In genomic region chr17:66362287-66363016, GRCm38 (mm10) we compare ENCODE assay signal across 16 mouse cellular contexts.
DNase-seq lines count a peak whose midpoint lies in the region; ATAC-seq and TF ChIP-seq lines count a peak whose summit lies in the region.
"Had no signal": no experiment of that assay in that cellular context is flagged by ENCODE, and none has a peak within 500 bp of the region (broad histone marks: within the 10 kb centered on the region; RNA-seq: fewer than 3 reads in every experiment).

No protein-coding gene starts in this region.

- no peaks in the 10 kb centered on the region for H3K27me3 ChIP-seq in limb, embryonic 12.5 days
- no peaks in the 10 kb centered on the region for H3K27me3 ChIP-seq in limb, embryonic 10.5 days (ENCODE audit: low read depth, poor library complexity, severe bottlenecking)
- no peaks in the 10 kb centered on the region for H3K27me3 ChIP-seq in midbrain, embryonic 16.5 days (ENCODE audit: control insufficient read depth, insufficient read depth, low read depth, low read length)
- H3K27me3 ChIP-seq in liver, postnatal 0 days (ENCODE audit: insufficient read depth, low read length), result no peaks in the 10 kb centered on the region
- H3K27me3 ChIP-seq: embryonic facial prominence, embryonic 15.5 days; heart, embryonic 12.5 days; hindbrain, embryonic 15.5 days had no signal

- WGBS in limb, embryonic 12.5 days, result 93% methylated on average over 14 of the region's 15 CpGs
- WGBS in limb, embryonic 10.5 days, result 88% methylated on average over 15 of the region's 15 CpGs
- WGBS in midbrain, embryonic 16.5 days, result 57% methylated on average over 14 of the region's 15 CpGs
- WGBS in liver, postnatal 0 days (ENCODE audit: insufficient replicate concordance), result 75% methylated on average over 15 of the region's 15 CpGs

- no peak overlapping the region for H3K9ac ChIP-seq in limb, embryonic 12.5 days (replicated peaks)
- no peak overlapping the region for H3K9ac ChIP-seq in midbrain, embryonic 16.5 days (ENCODE audit: low read depth, low read length)
- no peak overlapping the region for H3K9ac ChIP-seq in liver, postnatal 0 days (replicated peaks)
- H3K9ac ChIP-seq: embryonic facial prominence, embryonic 15.5 days; heart, embryonic 12.5 days; hindbrain, embryonic 15.5 days had no signal

- ATAC-seq in limb, embryonic 12.5 days (ENCODE audit: insufficient number of reproducible peaks, insufficient read depth, low FRiP score, low TSS enrichment, low read depth), result 0 out of 2 replicates have a peak, but pooled peaks have one; percentile 27
- 0 out of 2 replicates have a peak, but pooled peaks have one; percentile 51 for ATAC-seq in midbrain, embryonic 16.5 days
- ATAC-seq in liver, postnatal 0 days, result no peak
- ATAC-seq: forebrain, embryonic 16.5 days had no signal

- H3K4me2 ChIP-seq in limb, embryonic 12.5 days, result peak overlapping the region; percentile 6; the same call in 1 of the 2 replicates
- no peak overlapping the region for H3K4me2 ChIP-seq in midbrain, embryonic 16.5 days (ENCODE audit: low read length)
- H3K4me2 ChIP-seq in liver, postnatal 0 days (ENCODE audit: low read depth, low read length), result no peak overlapping the region
- H3K4me2 ChIP-seq: embryonic facial prominence, embryonic 15.5 days; heart, embryonic 12.5 days; hindbrain, embryonic 15.5 days had no signal

- no peak for TF ChIP-seq CTCF in liver, postnatal 0 days (IDR thresholded peaks at IDR 0.05; ENCODE audit: low read depth)

- peaks cover 16% of the 10 kb centered on the region for H3K36me3 ChIP-seq in limb, embryonic 12.5 days
- peaks cover 42% of the 10 kb centered on the region for H3K36me3 ChIP-seq in limb, embryonic 10.5 days
- H3K36me3 ChIP-seq in midbrain, embryonic 16.5 days (ENCODE audit: control insufficient read depth, insufficient read depth, low read length), result peaks cover 24% of the 10 kb centered on the region
- H3K36me3 ChIP-seq in liver, postnatal 0 days (replicated peaks; ENCODE audit: insufficient read depth, low read length), result no peaks in the 10 kb centered on the region
- H3K36me3 ChIP-seq: embryonic facial prominence, embryonic 15.5 days had no signal

- no peak overlapping the region for H3K27ac ChIP-seq in limb, embryonic 12.5 days
- H3K27ac ChIP-seq in limb, embryonic 10.5 days, result no peak overlapping the region
- no peak overlapping the region for H3K27ac ChIP-seq in midbrain, embryonic 16.5 days (ENCODE audit: low read length)
- H3K27ac ChIP-seq in liver, postnatal 0 days (ENCODE audit: low read depth), result no peak overlapping the region
- H3K27ac ChIP-seq: embryonic facial prominence, embryonic 15.5 days; hindbrain, embryonic 15.5 days had no signal

- peak overlapping the region; percentile 12; the same call in 1 of the 2 replicates for H3K4me3 ChIP-seq in limb, embryonic 12.5 days (replicated peaks)
- no peak overlapping the region for H3K4me3 ChIP-seq in limb, embryonic 10.5 days
- no peak overlapping the region for H3K4me3 ChIP-seq in midbrain, embryonic 16.5 days (ENCODE audit: low read depth, low read length)
- no peak overlapping the region for H3K4me3 ChIP-seq in liver, postnatal 0 days (ENCODE audit: low read depth, low read length)
- H3K4me3 ChIP-seq: embryonic facial prominence, embryonic 15.5 days; heart, embryonic 12.5 days; hindbrain, embryonic 15.5 days had no signal

- H3K4me1 ChIP-seq in limb, embryonic 12.5 days (replicated peaks), result peaks cover 13% of the 10 kb centered on the region
- H3K4me1 ChIP-seq in limb, embryonic 10.5 days, result peaks cover 10% of the 10 kb centered on the region
- H3K4me1 ChIP-seq in midbrain, embryonic 16.5 days (ENCODE audit: control insufficient read depth, insufficient read depth, low read length), result peaks cover 4% of the 10 kb centered on the region; the same call in 1 of the 2 replicates
- H3K4me1 ChIP-seq in liver, postnatal 0 days (ENCODE audit: insufficient read depth), result no peaks in the 10 kb centered on the region; the same call in 1 of the 2 replicates
- H3K4me1 ChIP-seq: hindbrain, embryonic 15.5 days had no signal

- no peak for TF ChIP-seq EP300 in liver, postnatal 0 days (IDR thresholded peaks at IDR 0.05; ENCODE audit: low read depth)

- no peaks in the 10 kb centered on the region for H3K9me3 ChIP-seq in limb, embryonic 12.5 days
- H3K9me3 ChIP-seq in limb, embryonic 10.5 days (replicated peaks), result no peaks in the 10 kb centered on the region
- H3K9me3 ChIP-seq in midbrain, embryonic 16.5 days (replicated peaks; ENCODE audit: control insufficient read depth, low read length, poor library complexity, severe bottlenecking), result no peaks in the 10 kb centered on the region
- H3K9me3 ChIP-seq in liver, postnatal 0 days (ENCODE audit: low read length), result no peaks in the 10 kb centered on the region
- H3K9me3 ChIP-seq: embryonic facial prominence, embryonic 15.5 days; heart, embryonic 12.5 days; hindbrain, embryonic 15.5 days had no signal

- DNase-seq in limb, embryonic 10.5 days (ENCODE audit: low spot score), result no peak
- DNase-seq in ZHBTc4 (ENCODE audit: low read depth, low spot score), result peak; percentile 80
- peak; percentile 51 for DNase-seq in kidney, adult 9 months
- no peak for DNase-seq in thymus, postnatal 4 days
- DNase-seq in liver, postnatal 0 days, result no peak
- DNase-seq in cerebellum, adult 11 months, result no peak
- DNase-seq: cerebellum, postnatal 36 days; gastrocnemius, postnatal 10 days; lung, postnatal 10 days; right cerebral cortex, postnatal 14 days had no signal

Comparison
In these comparisons a context has a peak if more than half of its experiments do, and no peak if none do; other contexts are left out.
1. DNase-seq: peak in ZHBTc4 (single experiment) and kidney, adult 9 months (single experiment); none in limb, embryonic 10.5 days (single experiment), thymus, postnatal 4 days (single experiment), liver, postnatal 0 days (single experiment) and cerebellum, adult 11 months (single experiment).